Mouse (Mus musculus): ENCODE data around the gene Rps6ka4.

The Rps6ka4 gene

DNA sequence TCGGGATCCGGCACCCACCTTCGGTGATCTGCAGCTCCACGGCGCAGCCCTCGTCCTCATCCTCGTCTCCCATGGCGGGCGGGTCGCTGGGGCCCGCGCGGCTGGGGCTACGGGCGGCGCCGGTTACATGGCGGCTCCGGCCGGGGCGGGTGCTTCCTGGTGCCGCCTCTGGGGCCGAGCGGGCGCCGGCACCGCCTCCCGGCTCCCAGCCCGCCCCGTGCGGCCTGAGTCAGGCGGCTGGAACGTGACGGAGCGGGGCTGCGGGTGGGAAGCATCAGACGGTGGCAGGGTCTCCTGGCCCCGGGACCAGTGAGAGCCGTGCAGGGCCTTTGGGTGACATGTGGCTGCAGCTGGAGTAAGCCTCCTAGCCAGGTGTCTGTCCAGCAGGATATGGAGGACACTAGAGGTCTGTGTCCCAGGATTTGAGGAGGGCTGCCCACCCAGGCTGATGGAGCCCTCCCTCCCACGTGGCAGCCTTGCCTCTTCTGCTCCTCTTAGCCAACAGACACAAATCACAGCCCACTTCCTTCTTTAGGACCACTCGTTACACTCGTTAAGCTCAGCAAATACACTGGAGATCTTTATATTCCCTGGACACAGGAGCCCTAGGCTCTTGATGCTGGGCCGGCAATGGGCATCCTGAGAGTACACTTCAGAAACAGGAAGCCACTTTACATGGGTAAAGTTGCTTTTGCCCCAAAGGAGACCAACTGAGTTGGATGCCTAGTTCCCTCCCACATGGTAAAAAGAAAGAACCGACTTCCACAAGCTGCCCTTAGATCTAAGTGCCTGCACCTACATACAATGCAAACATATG, at the start of gene Rps6ka4:
Gene Rps6ka4, minus strand, starts transcription at position 162 of the 817 bp plus-strand sequence.
- 2% methylated on average over 44 of the region's 44 CpGs for WGBS

DNA sequence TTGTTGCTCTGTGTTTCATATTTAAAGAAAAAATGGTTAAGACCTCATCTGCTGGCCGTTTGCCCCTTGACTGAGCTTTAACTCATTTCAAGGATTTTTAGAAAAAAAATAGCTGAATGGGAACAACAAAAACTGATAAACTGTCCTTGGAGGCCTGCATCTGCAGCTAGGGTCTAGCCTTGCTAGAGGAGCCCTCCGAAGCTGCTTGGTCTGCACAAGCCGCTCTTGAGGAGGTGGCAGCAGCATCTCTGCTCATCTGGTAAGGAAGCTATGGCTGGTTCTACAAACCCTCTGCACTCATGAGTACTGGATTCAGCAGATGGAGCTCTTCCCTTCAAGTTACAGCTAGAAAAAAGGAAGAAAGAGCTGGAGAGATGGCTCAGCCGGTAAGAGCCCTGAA, 37.5 kb upstream of the Rps6ka4 start:
- WGBS, result 83% methylated on average over 4 of the region's 4 CpGs

DNA sequence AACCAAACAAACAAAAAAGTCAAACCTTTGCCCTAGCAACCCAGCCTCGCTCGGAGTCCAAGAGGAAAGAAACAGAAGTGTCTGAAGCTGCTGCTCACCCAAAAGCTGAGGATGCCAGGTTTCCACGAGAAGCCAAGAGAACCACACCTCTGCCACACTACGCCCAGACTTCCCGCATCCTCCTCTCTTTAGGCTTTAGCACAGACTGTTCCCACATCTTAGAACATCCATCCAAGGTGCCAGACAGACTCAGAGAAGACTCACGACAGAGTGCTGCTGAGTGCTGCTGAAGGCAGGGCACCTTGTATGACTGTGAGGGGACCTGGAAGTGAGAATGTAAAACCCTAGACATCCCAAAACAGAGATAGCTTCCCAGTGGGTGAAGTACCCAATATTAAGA, 35.4 kb upstream of the Rps6ka4 start:
- WGBS, result 77% methylated on average over 6 of the region's 6 CpGs

DNA sequence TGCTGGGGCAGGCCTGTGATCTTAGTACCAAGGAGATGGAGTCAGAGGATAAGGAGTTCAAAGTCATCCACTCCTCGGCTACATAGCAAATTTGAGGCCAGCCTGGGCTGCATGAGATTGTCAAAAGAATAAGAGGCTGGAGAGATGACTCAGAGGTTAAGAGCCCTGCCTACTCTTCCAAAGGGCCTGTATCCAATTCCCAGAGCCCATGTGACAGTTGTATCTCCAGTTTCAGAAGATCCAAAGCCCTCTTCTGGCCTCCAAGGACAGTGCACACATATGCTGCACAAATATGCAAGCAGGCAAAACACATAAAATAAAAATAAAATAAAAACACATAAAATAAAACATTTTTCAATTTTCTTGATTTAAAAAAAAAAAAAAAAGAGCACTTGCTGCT, 33.8 kb upstream of the Rps6ka4 start:
- 100% methylated on average over 1 of the region's 1 CpGs for WGBS

DNA sequence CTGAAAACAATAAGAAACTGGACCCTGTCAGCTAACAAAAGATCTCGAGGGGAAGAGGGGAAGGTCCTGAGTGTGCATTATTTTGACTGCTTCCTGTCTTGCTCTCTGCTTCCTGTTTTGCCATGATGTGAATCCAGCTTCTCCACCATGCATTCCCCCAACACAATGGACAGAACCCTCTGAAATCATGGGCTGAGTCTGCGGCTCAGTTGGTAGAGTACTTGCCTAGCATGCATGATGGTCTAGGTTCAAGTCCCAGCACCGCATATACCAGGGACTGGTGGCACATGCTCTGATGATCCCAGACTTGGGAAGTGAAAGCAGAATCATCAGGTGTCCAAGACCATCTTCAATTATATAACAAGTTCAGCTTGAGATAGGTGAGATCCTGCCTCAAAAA, 32.3 kb upstream of the Rps6ka4 start:
- WGBS, result 76% methylated on average over 3 of the region's 3 CpGs

DNA sequence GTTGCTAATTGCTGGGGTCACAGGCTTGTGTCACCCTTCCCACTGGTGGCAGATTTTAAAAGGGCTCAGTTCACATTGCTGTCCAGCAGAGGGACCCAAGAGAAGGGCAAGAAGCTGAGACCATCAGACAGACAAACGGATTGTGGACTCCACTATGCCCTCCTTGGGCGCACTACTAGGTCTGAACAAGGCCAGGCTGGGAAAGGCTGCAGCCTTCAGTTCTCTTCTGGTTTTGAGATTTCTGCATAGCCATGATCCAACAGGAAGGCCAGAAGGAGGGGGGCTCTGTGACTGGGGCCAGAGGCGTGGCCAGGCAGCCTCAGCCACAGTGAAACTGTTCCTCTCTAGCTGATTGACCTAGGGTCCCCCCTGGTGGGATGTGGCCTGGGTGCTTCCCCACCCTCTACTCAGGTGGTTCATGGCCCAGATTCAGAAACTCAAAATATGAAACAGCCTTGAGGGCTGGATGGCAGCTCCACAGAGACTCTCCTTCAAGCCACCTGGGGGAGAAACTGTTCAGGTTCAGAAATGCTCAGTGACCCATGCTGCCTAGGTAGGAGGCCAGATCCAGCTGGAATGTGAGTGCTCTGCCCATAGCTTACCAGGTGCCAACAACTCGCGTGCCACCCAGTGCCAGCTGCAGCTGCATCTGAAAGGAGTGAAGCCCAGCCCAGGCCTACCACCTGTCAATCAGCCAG, 31.3 kb upstream of the Rps6ka4 start:
- 76% methylated on average over 5 of the region's 5 CpGs for WGBS

DNA sequence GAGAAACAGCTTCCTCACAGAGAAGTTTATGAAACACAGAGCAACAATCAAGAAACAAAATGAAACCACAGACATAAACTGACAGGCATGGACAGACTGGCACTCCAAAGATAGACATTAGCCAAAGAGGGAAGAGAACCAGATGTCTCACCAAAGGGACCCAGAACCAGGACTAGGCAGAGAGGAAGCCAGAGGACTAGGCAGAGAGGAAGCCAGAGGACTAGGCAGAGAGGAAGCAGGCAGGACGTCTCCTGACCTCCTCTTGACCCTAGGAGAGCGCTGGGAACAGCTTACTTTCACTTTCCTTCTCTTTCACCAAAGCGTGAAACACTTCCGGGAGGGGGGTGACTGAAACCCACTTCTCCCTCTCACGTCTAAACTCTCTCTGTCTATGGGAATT, 28.9 kb upstream of the Rps6ka4 start:
- WGBS, result 19% methylated on average over 5 of the region's 5 CpGs

DNA sequence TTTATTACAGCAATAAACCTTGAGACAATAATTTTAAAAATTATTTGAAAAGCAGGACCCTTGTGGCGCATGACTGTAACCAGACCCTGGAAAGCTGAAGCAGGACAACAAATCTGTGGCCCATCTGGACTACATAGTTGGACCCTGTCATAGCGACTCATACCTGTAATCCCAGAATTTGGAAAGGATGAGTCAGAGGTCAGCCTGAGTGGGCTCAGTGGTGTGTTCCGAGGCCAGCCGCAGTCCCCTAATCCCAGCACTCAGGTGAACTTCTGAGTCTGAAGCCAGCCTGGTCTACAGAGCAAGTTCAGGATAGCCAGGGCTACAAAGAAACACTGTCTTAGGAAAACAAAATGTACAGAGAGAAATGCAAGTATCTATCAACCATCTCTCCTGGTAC, 21.0 kb upstream of the Rps6ka4 start:
- WGBS, result 95% methylated on average over 4 of the region's 4 CpGs

DNA sequence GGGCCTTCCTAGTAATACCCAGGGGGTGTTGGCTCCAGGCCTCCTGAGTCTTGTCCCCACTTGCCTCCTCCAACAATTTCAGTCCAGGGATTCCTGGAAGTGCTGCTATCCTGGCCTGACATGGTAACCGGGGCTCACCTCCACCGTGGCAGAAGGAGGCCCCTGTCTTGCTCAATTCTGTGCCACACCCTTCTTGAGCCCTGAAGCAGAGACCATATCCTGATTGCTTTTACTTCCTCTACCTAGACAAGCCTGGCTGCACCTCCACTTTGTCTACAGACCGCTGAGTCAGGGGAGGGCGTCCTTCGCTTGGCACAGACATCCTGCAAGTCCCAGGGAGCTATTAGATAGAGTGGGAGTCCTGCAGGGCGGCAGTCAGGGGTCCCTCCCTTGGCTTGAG, 20.3 kb upstream of the Rps6ka4 start:
- WGBS, result 88% methylated on average over 6 of the region's 6 CpGs

DNA sequence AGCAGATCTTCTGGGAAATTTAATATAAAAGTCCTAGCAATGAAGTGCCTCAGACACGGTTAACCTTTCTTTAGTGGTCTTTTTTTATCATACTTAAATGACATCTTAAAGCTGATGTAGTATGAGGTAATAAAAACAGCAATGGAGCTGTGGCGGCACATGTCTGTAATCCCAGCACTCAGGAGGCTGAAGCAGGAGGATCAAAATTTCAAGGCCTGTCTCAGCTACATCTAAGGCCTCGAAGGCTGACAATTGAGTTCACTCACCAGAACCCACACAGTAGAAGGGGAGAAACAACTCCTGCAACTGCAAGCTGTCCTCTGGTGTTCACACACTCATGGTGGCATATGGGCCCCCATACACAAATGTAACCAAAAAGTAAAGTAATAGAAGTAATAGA, 19.5 kb upstream of the Rps6ka4 start:
- 89% methylated on average over 3 of the region's 3 CpGs for WGBS

DNA sequence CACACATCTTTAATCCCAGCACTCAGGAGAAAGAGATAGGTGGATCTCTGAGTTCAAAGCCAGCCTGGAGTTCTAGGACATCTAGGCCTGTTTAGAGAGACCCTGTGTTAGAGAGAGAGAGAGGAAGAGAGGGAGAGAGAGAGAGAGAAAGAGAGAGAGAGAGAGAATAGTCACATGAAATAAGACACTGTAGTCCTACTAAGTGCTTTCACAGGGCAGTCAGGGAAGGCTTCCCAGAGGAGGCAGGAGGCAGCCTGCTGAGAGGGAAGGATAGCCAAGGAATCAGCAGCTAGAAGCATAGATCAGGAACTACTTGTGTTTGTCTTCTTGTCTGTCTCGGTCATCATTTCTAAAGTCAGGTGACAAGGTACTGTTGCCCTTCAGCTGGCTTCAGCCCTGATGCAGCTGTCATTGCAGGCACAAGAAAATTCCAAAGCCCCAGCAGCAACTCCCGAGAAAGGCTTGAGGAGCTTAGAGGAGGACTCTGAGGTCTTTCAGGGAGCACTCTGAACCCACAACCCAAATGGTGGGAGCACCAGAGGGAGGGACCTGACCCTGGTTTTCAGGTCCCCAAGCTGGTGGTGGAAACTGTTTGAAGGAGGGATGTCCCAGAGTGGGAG, 18.7 kb upstream of the Rps6ka4 start:
- 89% methylated on average over 2 of the region's 2 CpGs for WGBS

DNA sequence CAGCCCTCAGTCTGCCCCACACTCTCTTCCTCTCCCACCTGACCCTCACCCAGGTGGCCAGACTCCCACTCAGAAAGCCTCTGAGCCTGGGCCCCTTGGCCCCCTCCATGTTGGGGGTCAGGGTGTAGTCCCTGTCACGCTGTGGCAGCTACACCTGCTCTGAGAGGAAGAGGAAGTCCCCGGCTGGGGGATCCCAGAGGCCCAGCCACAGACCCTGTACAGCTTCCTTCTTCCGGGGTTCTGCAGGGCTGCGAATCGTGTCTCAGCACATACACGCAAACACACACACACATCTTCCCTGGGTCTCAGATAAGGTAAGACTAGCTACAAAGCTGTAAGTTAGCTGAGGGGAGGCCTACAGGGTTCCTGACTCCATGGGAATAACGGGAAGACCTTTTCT, 17.6 kb upstream of the Rps6ka4 start, which contains the start of gene Ccdc88b:
Gene Ccdc88b, minus strand, starts transcription at position 181 of the 400 bp plus-strand sequence.
- WGBS, result 86% methylated on average over 7 of the region's 7 CpGs

DNA sequence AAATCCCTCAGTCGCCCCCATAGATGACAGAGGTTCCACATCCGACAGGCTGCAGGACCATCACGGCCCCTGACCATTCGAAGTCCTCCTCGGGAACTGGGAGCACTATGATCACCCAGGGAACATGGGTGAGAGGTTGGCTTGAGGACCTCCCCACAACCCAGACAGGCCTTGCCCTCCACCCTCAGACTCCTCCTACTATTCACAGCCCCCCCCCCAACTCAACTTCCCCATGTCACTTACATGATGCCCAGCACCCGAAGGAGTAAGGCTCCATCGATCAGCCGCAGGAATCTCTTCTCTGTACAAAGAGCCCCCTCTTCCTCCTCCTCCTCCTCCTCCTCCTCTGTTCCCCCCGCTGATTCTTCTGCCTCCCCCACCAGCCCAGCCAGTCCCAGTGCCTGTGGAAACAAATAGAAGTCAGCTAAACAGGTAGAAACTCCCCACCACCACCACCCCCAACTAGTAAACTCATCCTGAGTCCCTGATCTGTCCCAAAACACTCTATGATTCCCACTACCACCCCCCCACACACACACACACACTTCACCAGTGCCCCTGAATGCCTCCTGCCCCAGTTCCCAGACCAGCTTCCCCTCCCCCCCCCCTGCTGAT, 17.1 kb upstream of the Rps6ka4 start:
- 75% methylated on average over 9 of the region's 9 CpGs for WGBS

DNA sequence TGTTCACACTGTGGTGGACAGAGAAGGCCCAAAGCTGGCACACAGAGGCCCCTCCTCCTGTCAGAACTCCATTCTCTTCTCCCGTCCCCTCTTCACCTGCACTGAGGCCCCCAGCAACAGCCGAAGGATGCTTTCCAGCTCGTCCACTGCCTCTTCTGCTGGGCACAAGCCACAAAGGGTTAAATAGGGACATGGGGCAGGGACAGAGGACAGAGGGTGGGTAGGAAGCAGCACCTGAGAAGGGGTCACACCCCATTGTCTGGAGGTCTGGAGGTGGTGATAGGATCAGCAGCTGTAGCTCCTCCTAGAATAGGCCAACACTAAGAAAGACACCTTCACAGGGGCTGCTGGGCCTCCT, 16.5 kb upstream of the Rps6ka4 start:
- 57% methylated on average over 3 of the region's 3 CpGs for WGBS

DNA sequence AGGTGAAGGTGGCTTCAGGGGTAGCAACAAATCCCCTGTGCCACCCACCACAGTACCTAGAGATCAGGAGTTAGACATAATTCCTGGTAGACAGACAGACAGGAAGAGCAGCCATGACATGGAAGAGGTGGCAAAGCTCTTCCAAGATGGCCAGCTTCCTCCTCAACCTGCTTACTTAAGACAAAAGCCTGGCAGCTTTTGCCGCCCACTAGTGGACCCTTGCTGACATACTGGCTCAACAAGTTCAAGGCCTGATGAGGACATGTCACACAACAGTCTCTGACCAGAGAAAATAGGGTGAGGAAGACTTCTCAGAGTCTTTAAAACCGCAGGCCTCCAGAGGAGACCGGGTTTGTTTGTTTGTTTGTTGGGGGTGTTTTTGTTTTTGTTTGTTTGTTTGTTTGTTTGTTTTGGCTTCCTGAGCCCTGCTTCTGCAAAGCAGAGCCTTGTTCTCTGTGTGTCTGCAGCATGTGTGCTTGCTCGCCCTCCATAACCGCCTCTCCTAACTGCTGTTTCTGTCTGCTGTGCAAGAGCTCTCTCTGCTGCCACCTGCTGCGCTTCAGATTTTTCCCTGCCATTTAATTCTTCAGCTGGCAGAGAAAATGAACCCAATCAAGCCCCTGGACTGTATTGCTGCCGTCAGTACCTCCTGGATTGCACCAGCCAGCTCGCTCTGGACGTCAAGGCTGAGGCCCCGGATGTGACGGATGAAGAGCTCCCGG, 16.0 kb upstream of the Rps6ka4 start:
- 36% methylated on average over 12 of the region's 12 CpGs for WGBS

DNA sequence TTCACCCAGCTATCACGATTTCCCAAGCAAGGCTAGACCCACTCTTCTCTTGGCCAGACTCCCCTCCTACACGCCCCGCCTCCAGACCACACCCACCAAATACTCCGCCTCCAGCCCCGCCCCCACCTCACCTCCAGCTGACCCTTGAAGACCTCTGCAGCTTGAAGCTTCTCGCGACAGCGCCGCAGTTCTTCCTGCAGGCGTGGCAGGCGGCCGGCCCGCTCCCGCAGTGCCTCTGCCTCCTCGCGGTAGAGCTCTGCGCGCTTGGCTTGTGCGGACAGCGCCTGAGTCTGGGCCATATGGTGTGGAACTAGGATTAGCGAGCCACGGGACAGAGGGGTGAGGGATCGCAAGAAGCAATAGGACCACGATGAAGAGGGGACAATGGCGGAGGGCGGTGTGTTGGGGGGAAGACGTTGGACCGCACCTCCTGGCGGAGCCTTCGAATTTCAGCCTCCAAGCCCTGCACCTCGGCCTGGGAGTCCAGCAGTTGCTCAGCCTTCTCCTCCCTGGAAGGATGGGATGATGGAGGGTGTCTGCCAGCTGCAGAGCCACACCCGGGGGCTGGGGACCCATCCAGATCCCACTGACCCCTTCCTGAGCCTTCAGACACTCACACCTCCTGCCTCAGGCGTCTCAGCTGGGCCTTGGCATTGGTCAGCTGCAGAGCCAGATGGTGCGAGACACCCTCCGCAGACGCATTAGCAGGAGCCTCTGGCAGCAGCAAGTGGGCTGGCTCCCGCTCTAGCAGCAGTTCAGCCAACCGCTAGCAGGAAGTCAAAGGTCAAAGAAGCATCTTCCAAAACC, 15.0 kb upstream of the Rps6ka4 start:
- WGBS, result 26% methylated on average over 38 of the region's 38 CpGs

DNA sequence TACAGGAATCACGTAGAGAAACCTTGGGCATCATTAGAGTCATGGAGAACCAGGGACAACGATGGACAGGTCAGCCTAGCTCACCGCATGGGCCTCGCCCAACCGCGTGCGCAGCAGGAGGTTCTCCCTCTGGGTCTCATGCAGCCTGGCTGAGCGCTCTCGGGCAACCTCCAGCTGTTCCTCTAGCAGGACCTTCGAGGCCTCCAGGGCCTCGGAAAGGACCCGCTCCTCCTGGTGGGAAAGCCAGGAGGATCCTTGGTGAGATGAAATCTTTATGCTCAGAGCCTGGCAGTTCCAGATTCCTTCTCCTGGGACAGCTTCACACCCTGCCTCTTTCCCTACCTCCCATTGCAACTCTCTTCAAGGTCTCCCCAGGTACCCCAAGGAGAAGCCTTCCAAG, 14.2 kb upstream of the Rps6ka4 start:
- 93% methylated on average over 12 of the region's 12 CpGs for WGBS

DNA sequence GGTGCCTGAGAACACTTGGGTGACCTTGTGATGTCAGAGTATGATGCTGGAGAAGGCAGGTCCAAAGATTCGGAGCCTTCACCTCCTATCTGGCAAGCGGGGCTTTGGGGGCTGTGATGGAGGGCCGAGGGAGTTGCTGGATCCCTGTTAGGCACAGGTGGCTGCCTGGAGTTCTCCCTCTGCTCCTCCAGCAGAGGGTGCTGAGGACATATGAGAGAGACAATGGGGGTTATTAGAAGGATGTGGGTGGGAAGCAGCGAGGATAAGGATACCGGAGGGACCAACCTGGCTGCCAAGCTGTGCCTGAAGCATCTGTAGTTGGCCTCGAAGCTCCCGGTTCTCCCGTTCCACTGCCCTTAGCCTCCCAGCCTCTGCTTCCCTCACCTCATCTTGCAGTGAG, 13.5 kb upstream of the Rps6ka4 start:
- 74% methylated on average over 8 of the region's 8 CpGs for WGBS

DNA sequence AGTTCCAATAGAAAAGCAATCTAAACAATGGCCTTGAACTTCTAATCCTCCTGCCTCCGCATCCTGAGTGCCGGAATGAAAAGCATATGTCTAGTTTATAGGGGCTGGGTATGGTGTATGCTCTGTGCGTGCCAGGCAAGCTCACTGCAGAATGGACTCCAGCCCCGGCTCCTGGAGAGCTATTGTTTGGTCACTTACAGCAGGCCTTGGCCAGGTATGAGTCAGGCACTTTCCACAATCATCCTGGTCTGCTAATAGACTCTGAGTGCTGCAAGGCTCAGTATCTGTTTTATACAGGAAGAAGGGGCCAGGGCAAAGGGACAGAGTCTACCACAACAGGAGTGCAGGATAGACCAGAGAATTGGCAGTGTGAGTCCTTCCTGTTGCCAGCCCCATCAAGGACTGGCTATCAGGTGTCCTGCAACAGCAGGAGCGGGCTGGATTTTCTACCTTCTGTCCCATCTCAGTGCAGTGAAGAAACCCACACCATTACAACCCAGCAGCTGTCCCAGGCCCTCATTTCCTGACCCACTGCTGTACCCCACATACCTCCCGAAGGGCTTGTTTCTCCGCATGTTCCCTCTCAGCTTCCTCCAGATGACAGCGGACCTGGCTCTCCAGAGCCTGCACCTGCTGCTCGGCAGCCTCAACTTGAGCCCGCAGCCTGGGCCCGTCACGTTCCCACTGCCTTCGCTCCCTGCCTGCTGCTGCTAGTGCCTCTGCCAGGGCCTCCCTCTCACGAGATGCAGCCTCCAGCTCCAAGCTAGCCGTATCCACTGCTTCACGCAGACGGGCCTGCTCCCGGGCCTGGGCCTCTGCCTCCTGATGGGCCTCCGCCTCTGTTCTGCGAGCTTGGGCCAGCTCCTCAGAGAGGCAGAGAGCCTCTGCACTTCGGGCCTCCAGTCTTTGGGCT, 12.2 kb upstream of the Rps6ka4 start:
- WGBS, result 85% methylated on average over 21 of the region's 21 CpGs

DNA sequence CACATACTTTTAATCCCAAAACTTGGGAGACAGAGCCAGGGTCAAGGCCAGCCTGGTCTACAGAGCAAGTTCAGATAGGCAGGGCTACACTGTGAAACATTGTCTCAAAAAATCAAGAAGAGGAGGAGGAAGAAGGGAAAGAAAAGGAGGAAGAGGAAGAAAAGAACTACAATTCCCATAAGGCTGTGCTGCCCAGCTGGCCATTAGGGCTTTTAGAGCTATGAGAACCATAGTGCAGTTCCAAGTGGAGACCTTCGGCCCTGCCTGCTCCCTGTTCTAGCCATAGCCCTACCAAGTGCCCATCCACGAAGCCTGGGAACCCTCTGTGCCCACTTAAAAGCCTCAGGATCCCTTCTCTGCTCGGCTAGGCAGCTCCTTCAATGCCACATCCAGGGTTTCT, 11.1 kb upstream of the Rps6ka4 start:
- 88% methylated on average over 3 of the region's 3 CpGs for WGBS

Measured in cerebral cortex, adult 2 months (tissue).